Mouse (Mus musculus) G1E (cell line): ENCODE results near the gene Amy2a2. TPM values are rescaled to one million over a fixed set of nuclear protein-coding genes. Genes with fewer than 3 reads are reported as not detected.
"Not testable (repeated sequence)": the region's sequence is repeated elsewhere in the genome, so short reads cannot be mapped to it uniquely, and the experiment has no call there.

Experiments
- ATAC-seq: 2 replicates; pipeline ENCODE4 v1.8.0; 2016; ENCODE audit warnings: mild to moderate bottlenecking; ENCODE audit not compliant: insufficient number of reproducible peaks, poor library complexity, low FRiP score, severe bottlenecking; ENCODE audit errors: extremely low read depth
- DNase-seq: peaks from one replicate; pipeline ENCODE4 v3.0.0; 2012; ENCODE audit warnings: low spot score
- H3K27me3 ChIP-seq: 2 replicates; pipeline ENCODE4 v1.6.1; 2012; ENCODE audit warnings: mild to moderate bottlenecking, low read length, inconsistent platforms; ENCODE audit not compliant: insufficient read depth
- H3K36me3 ChIP-seq: replicated peaks from 2 replicates; pipeline ENCODE3; 2012; ENCODE audit warnings: mild to moderate bottlenecking, inconsistent platforms
- H3K4me1 ChIP-seq: 2 replicates; pipeline ENCODE4 v1.6.1; 2012; ENCODE audit warnings: low read depth, low read length, inconsistent platforms, mixed read lengths; ENCODE audit not compliant: insufficient read depth
- H3K4me3 ChIP-seq: 2 replicates; pipeline ENCODE4 v1.5.1; 2012; ENCODE audit warnings: low read depth, mild to moderate bottlenecking, inconsistent platforms, low read length, moderate library complexity, mixed read lengths
- H3K9me3 ChIP-seq: replicated peaks from 2 replicates; pipeline ENCODE4 v1.6.1; 2012; ENCODE audit warnings: inconsistent platforms
- polyA plus RNA-seq: library from polyadenylated mRNA; stranded (reverse); fragments of >175 nt; gene quantifications from 2 replicates; pipeline ENCODE4 v1.2.3, GENCODE M21; 2012
- total RNA-seq, 2 experiments: library from RNA; stranded (forward) in 1 of 2; stranded (reverse) in 1 of 2; fragments of 200-1000 nt in 1 of 2; fragments of >200 nt in 1 of 2; fragmentation: Nextera tagmentation in 1 of 2; gene quantifications; 2 replicates each; pipeline ENCODE4 v1.2.3; 2014 to 2017

The Amy2a2 gene
- not detected in 2 replicates for total RNA-seq (2014; fragmentation: Nextera tagmentation)
- total RNA-seq (2017), result 0.05 and 0.06 TPM in 2 replicates
- polyA plus RNA-seq, result not detected in 2 replicates

- not testable (repeated sequence) for ATAC-seq, H3K36me3 ChIP-seq, H3K4me1 ChIP-seq, H3K4me3 ChIP-seq, H3K27me3 ChIP-seq, DNase-seq, H3K9me3 ChIP-seq
Measured at GRCm38 (mm10) chr3:113356558-113356957, at the start of gene Amy2a2. TSS of gene Amy2a2 (minus strand) at chr3:113356658.

- H3K4me3 ChIP-seq, H3K9me3 ChIP-seq, DNase-seq, H3K36me3 ChIP-seq, ATAC-seq, H3K27me3 ChIP-seq, H3K4me1 ChIP-seq: not testable (repeated sequence)
Measured at GRCm38 (mm10) chr3:113345484-113345883, 11.0 kb downstream of the Amy2a2 start.

GRCm38 (mm10) chr3:113323952-113324351 is 32.5 kb downstream of the Amy2a2 start, which contains the start of gene Amy2a3:
TSS of gene Amy2a3 (minus strand) at chr3:113324052.
- H3K4me1 ChIP-seq, ATAC-seq, H3K27me3 ChIP-seq, H3K9me3 ChIP-seq, DNase-seq, H3K36me3 ChIP-seq, H3K4me3 ChIP-seq: not testable (repeated sequence)

GRCm38 (mm10) chr3:113312937-113313336 is 43.5 kb downstream of the Amy2a2 start:
- DNase-seq, H3K4me3 ChIP-seq, H3K4me1 ChIP-seq, H3K27me3 ChIP-seq, H3K36me3 ChIP-seq, H3K9me3 ChIP-seq, ATAC-seq: not testable (repeated sequence)

Other genes with a start within 250 kb of the Amy2a2 start
- gene Amy2a5, start 97.8 kb downstream of the Amy2a2 start, total RNA-seq (2014; fragmentation: Nextera tagmentation), result not detected in 2 replicates
- gene Amy2a5, start 97.8 kb downstream of the Amy2a2 start, total RNA-seq (2017), result 0.05 TPM in 1 of 2 replicates, not detected in the other
- not detected in 2 replicates for gene Amy2a5, start 97.8 kb downstream of the Amy2a2 start, polyA plus RNA-seq
- not detected in 2 replicates for gene Amy2a4, start 65.2 kb downstream of the Amy2a2 start, total RNA-seq (2014; fragmentation: Nextera tagmentation)
- 0.05 and 0.06 TPM in 2 replicates for gene Amy2a4, start 65.2 kb downstream of the Amy2a2 start, total RNA-seq (2017)
- not detected in 2 replicates for gene Amy2a4, start 65.2 kb downstream of the Amy2a2 start, polyA plus RNA-seq
- not detected in 2 replicates for gene Amy2a3, start 32.6 kb downstream of the Amy2a2 start, total RNA-seq (2014; fragmentation: Nextera tagmentation)
- gene Amy2a3, start 32.6 kb downstream of the Amy2a2 start, total RNA-seq (2017), result 0.05 and 0.06 TPM in 2 replicates
- not detected in 2 replicates for gene Amy2a3, start 32.6 kb downstream of the Amy2a2 start, polyA plus RNA-seq
- gene Amy2a1, start 175.8 kb upstream of the Amy2a2 start, total RNA-seq (2014; fragmentation: Nextera tagmentation), result not detected in 2 replicates
- not detected in 2 replicates for gene Amy2a1, start 175.8 kb upstream of the Amy2a2 start, total RNA-seq (2017)
- not detected in 2 replicates for gene Amy2a1, start 175.8 kb upstream of the Amy2a2 start, polyA plus RNA-seq